Mouse (Mus musculus): ENCODE data around the gene Kcng4. TPM values are rescaled to one million over a fixed set of nuclear protein-coding genes. Genes with fewer than 3 reads are reported as not detected.

Kcng4 gene
- total RNA-seq (2015; ENCODE audit: low replicate concordance): not detected in 2 replicates
- total RNA-seq (2017; ENCODE audit: low replicate concordance): not detected in 2 replicates

DNA sequence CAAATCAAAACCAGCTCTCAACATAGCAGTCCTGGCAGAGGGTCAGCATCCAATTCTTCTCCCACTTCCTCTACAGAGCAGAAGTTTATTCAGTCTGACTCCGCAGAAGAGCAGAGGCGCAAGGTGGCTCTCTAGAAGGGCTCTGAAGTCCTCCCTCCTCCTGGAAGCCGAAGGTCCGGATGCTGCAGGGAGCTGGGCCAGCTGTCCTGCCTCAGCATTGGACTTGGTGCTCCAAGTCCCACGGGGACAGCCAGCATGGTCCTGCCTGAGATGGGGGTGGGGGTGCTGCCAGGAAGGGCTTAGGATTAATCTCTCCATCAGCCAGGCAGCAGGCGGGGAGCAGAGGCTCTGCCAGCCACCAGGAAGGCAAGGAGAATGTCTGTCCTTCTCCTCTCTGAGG lies at the start of gene Kcng4:
Kcng4 (minus strand) TSS at position 303 of the 400 bp plus-strand sequence.
- no peak for ATAC-seq (replicated peaks; ENCODE audit: low FRiP score, poor library complexity, severe bottlenecking)

DNA sequence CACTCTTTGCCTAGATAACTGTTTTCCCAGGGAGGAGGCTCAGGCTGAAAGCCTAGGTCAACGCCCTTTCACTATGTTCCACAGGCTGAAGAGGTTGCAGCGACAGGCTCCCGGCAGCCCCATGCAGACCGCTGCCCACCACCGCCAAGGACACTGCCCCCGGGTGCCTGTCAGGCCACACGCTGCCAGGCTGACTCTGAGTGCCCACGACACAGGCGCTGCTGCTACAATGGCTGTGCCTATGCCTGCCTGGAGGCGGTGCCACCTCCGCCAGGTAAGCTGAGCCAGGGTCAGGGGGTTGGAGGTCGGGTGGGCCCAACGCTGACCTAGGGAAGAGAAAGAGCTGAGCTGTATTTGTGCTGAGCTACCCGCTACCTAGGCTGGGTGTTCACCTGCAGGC lies 43.7 kb upstream of the Kcng4 start:
- no peak for ATAC-seq (replicated peaks; ENCODE audit: low FRiP score, poor library complexity, severe bottlenecking)

DNA sequence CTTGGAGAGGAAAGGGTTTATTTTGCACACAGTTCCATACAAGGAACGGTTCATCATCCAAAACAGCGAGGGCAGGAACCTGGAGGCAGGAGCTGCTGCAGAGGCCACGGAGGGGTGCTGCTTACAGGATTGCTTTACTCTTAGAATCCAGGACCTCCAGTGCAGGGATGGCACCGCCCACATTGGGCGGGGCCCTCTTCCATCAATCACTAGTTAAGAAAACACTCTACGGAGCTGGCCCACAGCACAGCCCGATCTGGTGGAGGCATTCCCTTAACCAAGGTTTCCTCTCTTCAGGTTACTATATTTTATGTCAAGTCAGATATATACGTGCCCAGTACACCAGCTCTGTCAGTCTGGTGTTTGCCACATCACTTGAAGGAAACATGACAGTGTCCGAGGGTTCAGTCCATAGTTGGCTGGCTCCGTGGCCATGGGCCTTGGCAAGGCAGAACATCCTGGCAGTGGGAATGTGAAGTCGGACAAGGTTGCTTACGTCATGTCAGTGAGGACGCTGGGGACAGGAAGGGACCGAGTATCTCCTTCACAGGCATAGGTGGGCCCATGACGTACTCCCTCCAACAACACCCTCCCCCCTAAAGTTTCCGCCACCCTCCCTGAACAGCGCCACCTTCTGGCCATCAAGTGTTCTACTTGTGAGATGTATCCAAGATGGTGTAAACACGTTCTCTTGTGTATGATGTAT lies 42.8 kb upstream of the Kcng4 start:
- no peak for ATAC-seq (replicated peaks; ENCODE audit: low FRiP score, poor library complexity, severe bottlenecking)

DNA sequence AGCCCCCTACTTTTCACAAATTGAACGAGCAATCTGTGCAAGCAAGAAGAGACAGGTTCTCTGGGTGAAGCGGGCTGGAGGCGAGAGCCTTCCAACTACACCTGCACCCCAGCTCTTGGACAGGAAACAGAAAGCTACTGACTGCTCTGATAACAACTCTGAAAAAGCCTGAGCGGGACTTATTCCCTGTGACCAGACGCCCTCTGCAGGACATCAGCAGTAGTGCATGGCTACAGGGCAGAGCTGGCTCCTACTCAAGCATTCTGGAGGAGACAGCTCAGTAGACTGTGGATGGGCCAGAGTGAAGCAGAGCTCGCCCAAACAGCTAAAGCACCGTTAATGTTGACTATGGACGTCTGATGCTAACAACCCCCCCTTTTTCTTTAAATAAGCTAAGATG lies 40.9 kb upstream of the Kcng4 start:
- peak; percentile 69 for ATAC-seq (replicated peaks; ENCODE audit: low FRiP score, poor library complexity, severe bottlenecking)

DNA sequence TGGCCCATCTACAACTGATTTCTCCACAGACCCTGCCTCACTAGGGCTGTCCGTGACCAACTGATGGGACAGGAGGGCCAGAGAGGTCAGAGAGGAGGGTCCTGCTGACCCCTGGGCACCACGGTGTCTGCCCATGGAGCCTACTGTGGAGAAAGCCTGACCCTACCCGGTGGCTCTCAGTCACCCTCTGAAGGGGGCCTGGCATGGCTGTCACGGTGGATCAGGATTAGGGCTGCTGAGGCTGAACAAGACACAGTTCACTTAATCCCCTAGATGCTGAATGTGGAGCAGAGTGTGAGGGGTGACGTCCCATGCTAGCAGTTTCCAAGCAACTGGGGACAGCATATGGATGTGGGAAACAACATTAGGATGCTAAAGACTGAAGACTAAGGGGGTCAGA lies 40.0 kb upstream of the Kcng4 start:
- ATAC-seq (replicated peaks; ENCODE audit: low FRiP score, poor library complexity, severe bottlenecking): no peak

DNA sequence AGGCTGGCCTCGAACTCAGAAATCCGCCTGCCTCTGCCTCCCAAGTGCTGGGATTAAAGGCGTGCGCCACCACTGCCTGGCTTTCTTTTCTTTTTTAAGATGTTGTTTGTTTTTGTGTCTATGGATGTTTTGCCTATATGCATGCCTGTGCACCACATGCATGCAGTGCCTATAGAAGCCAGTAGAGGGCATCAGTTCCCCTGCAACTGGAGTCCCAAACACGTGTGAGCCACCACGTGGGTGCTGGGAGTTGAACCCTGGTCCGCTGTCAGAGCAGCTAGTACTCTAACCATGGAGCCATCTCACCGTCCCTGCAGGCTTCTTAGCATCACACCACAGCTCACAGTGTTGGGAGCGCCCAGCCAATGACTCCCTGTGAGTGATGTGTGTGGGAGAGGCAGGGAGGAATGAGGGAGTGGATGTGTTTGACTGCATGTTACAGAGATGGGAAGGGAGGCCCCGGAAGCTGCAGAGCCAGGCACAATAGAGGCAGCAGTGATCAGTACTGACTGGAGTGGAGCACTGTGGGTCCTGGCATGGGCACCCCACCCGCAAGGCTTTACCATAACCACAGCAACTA lies 38.6 kb upstream of the Kcng4 start:
- ATAC-seq (replicated peaks; ENCODE audit: low FRiP score, poor library complexity, severe bottlenecking): no peak

DNA sequence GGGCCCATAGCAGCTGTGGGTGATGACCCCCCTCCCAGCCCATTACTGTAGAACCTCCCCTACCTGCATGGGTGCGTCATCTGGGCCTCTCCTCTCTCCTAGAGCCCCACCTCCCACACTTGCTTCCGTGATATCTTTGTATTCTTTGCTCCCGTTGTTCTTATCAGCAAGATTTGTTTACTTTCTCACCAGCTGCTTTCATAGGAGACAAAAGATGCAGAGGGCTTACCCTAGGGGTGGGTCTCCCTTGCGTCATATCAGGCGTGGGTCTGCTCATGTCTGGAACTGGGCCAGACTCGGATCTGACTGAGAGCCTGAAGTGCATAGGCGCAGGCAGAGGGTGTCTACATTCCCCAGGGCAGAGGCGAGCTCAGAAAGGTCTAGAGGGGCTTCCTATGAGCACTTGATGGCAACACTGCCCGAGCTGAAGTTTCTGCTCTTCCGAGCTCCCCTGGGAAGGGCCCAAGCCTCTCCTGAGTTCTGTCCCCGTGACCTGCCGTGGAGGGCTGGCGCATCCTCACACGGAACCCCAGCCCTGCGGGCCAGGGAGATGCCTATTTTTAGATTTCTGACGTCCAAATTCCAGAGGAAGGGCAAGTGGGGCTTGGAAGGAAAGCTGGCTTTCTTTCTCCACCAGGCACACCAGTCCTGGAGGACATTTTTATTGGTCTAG lies 35.1 kb upstream of the Kcng4 start:
- no peak for ATAC-seq (replicated peaks; ENCODE audit: low FRiP score, poor library complexity, severe bottlenecking)

DNA sequence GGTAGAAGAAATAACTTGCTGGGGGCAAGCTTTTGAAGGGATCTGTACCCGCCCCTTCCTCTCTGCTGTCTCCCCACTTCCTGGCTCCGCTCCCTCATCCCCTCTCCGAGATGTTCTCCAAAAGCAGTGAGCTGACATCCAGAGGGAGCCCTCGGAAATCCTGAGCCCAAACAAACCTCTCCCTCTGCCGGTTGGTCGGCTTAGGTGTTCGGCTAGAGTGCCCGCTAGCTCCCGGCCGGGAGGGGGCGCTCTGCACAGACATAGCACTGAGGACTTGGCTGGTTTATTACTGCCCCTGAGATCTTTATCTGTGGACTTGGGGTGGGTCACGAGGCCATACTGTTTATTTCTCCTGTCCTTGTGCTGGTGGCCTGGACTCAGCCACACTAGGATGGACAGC lies 33.8 kb upstream of the Kcng4 start:
- no peak for ATAC-seq (replicated peaks; ENCODE audit: low FRiP score, poor library complexity, severe bottlenecking)

DNA sequence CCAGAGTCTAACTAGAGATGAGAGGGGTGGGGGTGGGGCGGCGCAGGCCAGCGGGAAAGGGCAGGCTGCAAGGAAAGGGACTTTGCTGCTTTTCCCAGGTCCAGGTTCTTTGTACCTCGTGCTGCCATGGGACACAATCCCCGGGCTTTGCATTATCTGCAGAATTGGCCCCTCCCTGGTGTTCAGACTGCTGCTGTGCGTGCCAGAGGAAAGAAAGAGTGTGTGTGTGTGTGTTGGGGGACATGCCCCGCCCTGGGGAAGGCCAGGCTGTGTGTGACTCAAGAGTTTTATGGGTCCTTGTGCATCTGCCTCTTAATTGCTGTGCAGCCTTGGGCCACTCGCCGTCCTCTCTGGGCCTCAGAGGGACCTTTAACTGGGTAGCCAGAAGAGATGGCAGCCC lies 33.0 kb upstream of the Kcng4 start:
- no peak for ATAC-seq (replicated peaks; ENCODE audit: low FRiP score, poor library complexity, severe bottlenecking)

DNA sequence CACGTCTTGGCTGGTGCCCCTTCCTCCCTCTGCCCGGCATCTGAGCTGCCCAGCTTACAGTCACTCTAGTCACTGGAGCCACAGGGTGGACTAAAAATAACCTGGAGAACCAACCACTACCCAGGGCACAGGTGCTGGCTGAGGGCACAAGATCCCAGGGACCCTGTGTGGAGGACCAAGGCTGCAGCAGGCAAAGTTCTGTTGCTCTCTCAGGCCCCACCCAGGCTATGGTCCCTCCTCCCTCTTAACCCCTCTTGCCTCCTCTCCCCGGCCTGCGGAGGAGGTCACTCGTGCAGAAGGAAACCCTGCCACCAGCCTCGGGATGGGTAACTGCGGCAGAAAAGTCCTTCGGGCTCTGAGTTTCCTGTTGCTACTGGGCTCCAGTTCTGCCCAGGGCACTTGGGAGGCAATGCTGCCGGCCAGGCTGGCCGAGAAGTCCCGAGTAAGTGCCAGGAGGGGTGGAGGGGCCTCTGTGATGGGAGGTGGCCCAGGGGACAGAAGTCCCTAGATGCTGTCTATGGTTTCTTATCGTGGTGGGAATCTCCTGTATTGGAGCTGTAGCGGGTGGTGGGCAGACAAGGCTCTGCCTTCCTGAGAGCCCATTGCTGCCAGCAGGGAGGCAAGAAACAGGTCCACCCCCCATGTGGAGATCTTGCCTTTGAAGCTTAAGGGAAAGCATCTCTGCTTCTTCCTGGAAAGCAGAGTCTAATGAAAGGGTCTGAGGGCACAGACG lies 30.9 kb upstream of the Kcng4 start, which contains the start of gene Wfdc1:
Wfdc1 (plus strand) TSS at position 147 of the 733 bp plus-strand sequence.
- no peak for ATAC-seq (replicated peaks; ENCODE audit: low FRiP score, poor library complexity, severe bottlenecking)

DNA sequence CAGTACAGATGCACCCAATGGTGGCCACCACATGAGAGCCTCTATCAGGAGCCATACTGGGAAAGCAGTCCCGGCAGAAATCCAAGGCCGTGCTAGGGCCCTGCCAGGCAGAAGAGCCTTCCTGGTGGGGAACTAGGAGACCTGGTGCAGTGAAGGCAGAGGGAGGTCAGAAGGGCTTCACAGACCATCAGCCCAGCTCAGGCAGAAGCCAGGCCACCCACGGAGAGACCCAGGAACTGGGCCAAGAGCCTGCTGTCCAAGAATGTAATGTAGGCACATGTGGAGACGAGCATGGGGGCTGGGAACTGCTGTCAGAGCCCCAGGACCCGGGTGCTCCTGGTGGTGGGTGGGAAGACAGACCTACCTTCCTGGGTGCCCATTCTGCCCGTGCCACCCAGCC lies 29.8 kb upstream of the Kcng4 start:
- ATAC-seq (replicated peaks; ENCODE audit: low FRiP score, poor library complexity, severe bottlenecking): no peak

DNA sequence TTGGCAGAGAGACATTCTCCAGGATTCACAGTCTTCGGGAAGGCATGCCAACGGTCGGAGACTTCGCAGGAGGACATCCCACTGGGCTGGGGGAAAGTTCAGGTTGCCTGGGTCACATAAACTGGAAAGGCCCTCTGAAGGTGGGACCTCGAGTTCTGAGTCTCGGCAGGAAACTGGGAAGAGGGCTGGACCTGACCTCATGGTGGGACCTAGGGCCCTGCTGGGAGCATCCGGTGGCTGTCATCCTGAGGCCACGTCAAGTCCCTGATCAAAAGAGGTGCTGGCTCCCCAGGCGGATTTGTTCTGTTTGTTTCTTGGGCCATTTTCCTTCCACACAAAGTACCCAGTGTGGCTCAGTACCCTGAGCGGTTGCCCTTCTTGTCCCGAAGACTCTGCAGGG lies 28.0 kb upstream of the Kcng4 start:
- ATAC-seq (replicated peaks; ENCODE audit: low FRiP score, poor library complexity, severe bottlenecking): no peak

DNA sequence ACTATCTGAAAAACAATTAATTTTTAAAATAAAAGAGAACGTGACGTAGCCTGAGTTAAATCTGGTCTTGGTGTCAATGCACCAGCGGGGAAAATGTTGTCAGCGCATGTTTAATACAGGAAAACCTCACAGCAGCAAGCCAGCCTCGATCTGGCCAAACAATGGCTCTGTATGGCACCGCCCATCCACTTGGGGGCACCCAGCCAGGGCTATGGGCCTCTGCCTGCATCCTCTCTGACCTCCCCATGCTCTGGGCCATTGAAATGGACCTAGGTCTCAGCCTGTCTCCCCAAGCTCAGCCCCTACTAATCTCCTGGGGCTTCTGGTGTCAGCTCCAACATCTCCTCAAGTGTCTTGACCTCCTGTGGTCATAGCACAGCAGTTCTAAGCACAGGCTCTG lies 26.4 kb upstream of the Kcng4 start:
- no peak for ATAC-seq (replicated peaks; ENCODE audit: low FRiP score, poor library complexity, severe bottlenecking)

DNA sequence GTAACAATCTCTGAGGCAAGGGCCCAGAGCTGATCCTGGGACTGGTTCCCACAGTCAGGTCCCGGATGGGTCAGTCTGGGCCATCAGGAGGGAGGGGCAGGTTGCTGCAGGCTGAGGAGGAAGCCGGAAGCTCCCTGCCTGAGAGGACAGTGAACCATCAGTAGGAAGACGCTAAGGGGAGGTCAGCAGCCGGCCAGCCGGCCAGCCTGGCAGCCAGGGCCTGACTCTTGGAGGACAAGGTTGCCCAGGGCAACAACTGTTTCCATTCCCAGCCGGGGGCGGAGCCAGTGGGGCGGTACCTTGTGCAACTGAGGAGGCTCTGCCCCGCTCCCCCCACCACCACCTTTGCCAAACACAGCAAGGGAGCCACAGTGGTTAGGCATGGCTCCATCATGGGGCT lies 25.6 kb upstream of the Kcng4 start:
- no peak for ATAC-seq (replicated peaks; ENCODE audit: low FRiP score, poor library complexity, severe bottlenecking)

DNA sequence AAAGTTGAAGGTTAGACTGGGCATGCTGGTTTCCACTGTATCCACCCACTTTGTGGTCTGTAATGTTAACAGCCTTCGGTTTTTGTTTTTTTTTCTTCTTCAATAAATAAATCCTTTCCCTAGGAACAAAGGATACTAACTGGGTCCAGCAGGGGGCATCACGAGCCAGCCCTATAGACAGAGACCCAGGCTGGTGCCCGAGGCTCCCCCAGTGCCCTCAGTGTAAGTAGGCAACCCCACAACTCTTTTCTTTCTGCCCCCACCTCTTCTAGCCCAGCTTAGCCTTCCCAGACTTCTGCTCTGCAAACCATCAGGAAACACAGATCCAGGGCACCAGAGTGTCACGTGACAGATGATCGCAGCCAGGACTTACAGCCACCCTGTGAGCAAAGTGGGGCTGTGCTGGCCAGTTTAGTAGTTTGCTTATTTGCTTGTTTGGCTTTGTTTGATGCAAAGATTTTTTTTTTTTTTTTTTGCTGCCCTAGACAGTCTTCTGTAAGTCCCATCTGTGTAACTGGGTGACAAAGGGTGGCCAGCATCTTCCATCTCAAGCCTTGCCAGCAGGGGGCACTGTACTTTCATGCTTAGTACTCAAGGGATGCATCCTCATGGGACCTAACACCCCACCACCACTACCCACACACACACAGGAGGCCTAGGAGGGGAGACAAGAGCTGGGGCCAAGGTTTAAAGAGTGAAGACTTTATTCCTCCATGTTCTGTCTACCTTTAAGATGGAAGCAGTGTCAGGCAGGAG lies 21.4 kb upstream of the Kcng4 start:
- ATAC-seq (replicated peaks; ENCODE audit: low FRiP score, poor library complexity, severe bottlenecking): no peak

DNA sequence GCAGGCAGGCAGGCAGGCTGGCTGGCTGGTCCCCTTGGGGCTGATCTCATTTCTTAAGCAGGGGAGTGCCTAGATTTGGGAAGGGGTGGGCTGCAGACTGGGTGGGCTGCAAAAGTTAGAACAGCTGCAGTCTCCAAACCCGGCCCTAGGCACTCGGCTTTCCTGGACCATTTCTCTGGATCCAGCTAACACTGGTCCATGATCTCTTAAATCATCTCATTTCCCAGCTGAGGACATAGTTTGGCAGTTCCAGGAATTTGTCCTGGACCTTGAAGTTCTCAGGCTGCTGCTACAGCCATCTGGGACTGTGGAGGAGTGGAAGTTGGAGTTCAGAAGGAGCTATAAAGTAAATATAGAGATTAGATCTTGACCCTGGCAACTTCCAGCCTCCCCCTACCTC lies 15.8 kb upstream of the Kcng4 start:
- no peak for ATAC-seq (replicated peaks; ENCODE audit: low FRiP score, poor library complexity, severe bottlenecking)

DNA sequence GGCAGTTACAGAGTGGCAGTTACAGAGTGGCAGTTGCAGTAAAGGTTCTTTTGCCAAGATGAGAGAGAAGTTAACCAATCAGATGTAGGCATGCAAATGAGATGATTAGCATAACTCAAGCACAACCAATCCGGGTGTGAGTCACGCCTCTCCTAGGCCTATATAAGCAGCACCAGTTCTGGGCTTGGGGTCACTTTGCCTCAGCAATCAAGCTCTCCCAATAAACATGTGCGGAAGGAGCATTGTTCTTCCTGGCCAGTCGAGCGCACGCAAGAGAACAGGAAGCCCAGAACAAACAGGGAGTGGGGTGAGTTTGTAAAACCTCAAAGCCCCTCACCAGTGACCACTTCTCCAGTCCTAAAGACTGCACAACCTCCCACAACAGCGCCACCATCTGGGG lies 11.4 kb upstream of the Kcng4 start:
- no peak for ATAC-seq (replicated peaks; ENCODE audit: low FRiP score, poor library complexity, severe bottlenecking)

DNA sequence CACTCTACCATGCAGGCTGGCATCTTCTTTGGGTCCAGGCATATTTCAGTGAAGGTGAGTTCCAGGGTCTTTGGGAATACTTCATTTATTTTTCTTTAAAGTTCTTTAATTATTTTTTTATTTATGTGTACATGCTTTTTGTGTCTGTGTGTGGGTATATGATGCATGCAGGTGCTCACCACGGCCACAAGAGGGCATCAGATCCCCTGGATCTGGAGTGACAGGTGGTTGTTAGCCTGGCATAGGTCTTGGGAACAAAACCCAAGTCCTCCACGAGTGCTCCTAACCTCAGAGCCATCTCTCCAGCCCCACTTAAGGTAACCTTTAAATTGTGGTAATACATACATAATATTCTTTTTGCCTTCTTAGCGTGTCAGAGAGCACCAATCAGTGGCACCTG lies 10.7 kb upstream of the Kcng4 start:
- ATAC-seq (replicated peaks; ENCODE audit: low FRiP score, poor library complexity, severe bottlenecking): no peak

DNA sequence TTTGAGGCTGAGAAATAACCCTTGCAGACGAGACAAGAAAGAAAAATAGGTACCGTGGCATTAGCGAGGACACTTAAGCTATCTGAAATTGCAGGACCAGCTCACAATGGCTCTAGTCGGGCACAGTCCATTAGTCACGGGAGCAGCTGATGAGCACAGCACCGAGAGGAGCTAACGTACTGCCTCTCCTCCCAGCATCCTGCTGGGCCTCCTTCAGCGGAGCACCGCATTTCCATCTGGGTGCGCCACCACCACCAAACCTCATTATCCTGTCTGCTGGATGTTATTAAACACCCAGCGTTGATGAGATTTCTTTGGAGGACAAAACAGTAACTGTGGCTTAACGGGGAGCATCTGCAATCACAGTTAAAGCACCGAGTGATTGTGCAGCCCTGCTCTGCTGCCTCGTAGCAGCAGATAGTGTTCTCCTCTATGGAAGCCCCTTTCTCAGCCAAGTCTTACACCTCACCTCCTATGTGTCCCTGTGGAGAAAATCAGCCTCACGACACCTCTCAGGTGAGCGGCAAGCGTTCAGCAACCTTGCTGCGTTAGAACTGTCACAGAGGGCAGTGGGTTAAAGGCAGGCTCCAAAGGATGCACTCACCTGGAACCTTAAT lies 9.6 kb upstream of the Kcng4 start:
- no peak for ATAC-seq (replicated peaks; ENCODE audit: low FRiP score, poor library complexity, severe bottlenecking)

Data from erythroblast, adult 5-6 weeks (primary cell).